Mouse (Mus musculus) G1E (cell line): ENCODE results near the gene Osbpl9. TPM values are rescaled to one million over a fixed set of nuclear protein-coding genes. Genes with fewer than 3 reads are reported as not detected.

Experiments
- ATAC-seq: 2 replicates; pipeline ENCODE4 v1.8.0; 2016; ENCODE audit warnings: mild to moderate bottlenecking; ENCODE audit not compliant: insufficient number of reproducible peaks, poor library complexity, low FRiP score, severe bottlenecking; ENCODE audit errors: extremely low read depth
- DNase-seq: peaks from one replicate; pipeline ENCODE4 v3.0.0; 2012; ENCODE audit warnings: low spot score
- H3K27me3 ChIP-seq: 2 replicates; pipeline ENCODE4 v1.6.1; 2012; ENCODE audit warnings: mild to moderate bottlenecking, low read length, inconsistent platforms; ENCODE audit not compliant: insufficient read depth
- H3K36me3 ChIP-seq: replicated peaks from 2 replicates; pipeline ENCODE3; 2012; ENCODE audit warnings: mild to moderate bottlenecking, inconsistent platforms
- H3K4me1 ChIP-seq: 2 replicates; pipeline ENCODE4 v1.6.1; 2012; ENCODE audit warnings: low read depth, low read length, inconsistent platforms, mixed read lengths; ENCODE audit not compliant: insufficient read depth
- H3K4me3 ChIP-seq: 2 replicates; pipeline ENCODE4 v1.5.1; 2012; ENCODE audit warnings: low read depth, mild to moderate bottlenecking, inconsistent platforms, low read length, moderate library complexity, mixed read lengths
- H3K9me3 ChIP-seq: replicated peaks from 2 replicates; pipeline ENCODE4 v1.6.1; 2012; ENCODE audit warnings: inconsistent platforms
- CTCF ChIP-seq: IDR thresholded peaks from 2 replicates; pipeline ENCODE4 v1.5.1; 2012; ENCODE audit warnings: low read depth, low read length, inconsistent platforms, mixed read lengths
- GATA1 ChIP-seq: IDR thresholded peaks from 2 replicates; pipeline ENCODE4 v1.6.1; 2012; ENCODE audit warnings: borderline replicate concordance, low read length, inconsistent platforms, mixed read lengths
- GATA2 ChIP-seq: IDR thresholded peaks from 2 replicates; pipeline ENCODE4 v1.6.1; 2012; ENCODE audit warnings: low read depth, low read length, inconsistent platforms, borderline replicate concordance
- POLR2AphosphoS5 ChIP-seq: IDR thresholded peaks from 2 replicates; pipeline ENCODE4 v1.6.1; 2012; ENCODE audit warnings: low read depth, low read length, inconsistent platforms; ENCODE audit not compliant: insufficient replicate concordance
- TAL1 ChIP-seq: conservative IDR thresholded peaks from 2 replicates; pipeline ENCODE4 v1.6.1; 2012; ENCODE audit warnings: low read depth, low read length, inconsistent platforms, mixed read lengths
- polyA plus RNA-seq: library from polyadenylated mRNA; stranded (reverse); fragments of >175 nt; gene quantifications from 2 replicates; pipeline ENCODE4 v1.2.3, GENCODE M21; 2012
- total RNA-seq, 2 experiments: library from RNA; stranded (forward) in 1 of 2; stranded (reverse) in 1 of 2; fragments of 200-1000 nt in 1 of 2; fragments of >200 nt in 1 of 2; fragmentation: Nextera tagmentation in 1 of 2; gene quantifications; 2 replicates each; pipeline ENCODE4 v1.2.3; 2014 to 2017

Gene Osbpl9
- total and polyA plus RNA-seq, 3 experiments = 6.4 to 147 (median 77.9) TPM

DNA sequence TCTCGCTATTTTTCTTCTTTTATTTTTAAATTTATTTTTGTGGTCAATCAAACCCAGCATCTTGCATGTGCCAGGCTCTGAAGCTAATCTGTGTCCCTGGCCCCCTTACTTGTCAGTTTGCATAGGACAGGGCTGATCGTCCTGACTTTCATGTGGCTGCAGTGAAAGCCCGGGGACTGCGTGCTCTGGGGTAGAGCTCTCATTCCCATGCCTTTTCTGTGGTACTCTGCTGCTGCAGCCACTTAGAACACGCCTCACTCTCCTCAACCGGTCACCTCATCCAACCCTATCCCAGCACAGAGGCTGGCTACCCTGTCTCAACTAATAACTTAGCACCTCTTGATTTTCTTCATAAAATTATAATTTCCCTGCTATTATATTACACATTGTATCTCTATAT lies 23.5 kb upstream of the Osbpl9 start:
- peaks cover 20% of the 10 kb centered on the region for H3K27me3 ChIP-seq
- no peak for DNase-seq
- H3K4me1 ChIP-seq = peaks cover 4% of the 10 kb centered on the region
- H3K4me3 ChIP-seq = no peak overlapping the region
- H3K36me3 ChIP-seq = no peaks in the 10 kb centered on the region
- H3K9me3 ChIP-seq = no peaks in the 10 kb centered on the region
- TF ChIP-seq CTCF = no peak
- TF ChIP-seq POLR2AphosphoS5 = no peak
- no peak for TF ChIP-seq TAL1
- TF ChIP-seq GATA2 = no peak
- TF ChIP-seq GATA1 = no peak
- no peak for ATAC-seq

DNA sequence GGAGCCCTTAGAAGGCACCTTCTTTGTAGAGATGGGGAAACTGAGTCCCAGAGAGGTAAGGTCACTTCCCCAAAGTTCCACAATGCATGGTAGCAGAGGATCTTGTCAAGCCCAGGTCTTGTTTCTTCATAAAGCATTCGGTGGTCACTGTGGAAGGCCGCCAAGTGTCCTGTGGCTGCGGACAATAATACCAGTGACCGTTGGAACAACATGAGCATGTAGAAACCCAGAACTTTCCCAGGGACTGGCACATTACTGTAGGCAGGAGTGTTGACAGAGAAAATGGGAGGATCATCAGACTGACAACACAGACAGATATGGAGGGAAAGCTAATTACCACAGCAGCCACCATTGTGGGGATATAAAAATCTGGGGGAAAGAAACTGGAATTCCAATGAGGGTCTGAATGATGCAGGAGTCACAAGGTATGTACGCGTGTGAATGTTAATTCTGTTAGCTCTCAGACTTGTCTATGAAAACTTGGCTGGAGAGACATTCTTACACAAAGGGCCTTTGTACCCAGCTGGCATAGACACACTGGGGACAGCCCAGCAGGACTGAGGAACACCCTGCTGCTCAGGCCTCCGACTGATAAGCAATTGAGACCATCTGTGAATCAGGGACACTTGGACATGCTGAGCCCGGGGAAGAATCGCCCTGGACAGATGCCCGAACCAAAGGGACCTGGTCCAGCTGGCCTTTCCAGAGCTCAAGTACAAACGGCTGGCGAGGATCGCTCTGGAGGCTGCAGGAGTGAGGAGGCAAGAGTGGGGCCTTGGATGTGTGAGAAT lies 22.9 kb upstream of the Osbpl9 start:
- Histone ChIP-seq H3K4me1 (peaks cover 3% of the 10 kb centered on the region), H3K4me3 (no peak overlapping the region), H3K9me3 (no peaks in the 10 kb centered on the region), H3K27me3 (peaks cover 20% of the 10 kb centered on the region), H3K36me3 (no peaks in the 10 kb centered on the region)
- TF ChIP-seq GATA1 (no peak), POLR2AphosphoS5 (no peak), GATA2 (no peak), TAL1 (no peak), CTCF (no peak)
- ATAC-seq (no peak), DNase-seq (no peak)

DNA sequence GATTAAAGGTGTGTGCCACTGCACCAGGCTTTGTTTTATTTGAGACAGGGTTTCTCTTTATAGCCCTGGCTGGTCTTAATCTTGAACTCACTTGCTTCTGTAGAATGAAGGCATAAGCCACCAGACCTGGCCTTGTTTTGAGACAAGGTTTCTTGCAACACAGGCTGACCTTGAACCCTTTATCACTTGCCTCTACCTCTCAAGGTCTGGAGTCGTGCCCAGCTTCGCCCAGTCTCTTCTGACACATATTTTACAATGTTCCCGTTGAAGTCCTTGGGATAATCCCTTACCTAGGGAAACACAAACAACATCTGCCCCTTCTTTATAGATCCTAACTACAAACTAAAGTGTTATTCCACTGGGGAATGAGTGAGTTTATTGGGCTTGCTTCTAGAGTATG lies 19.9 kb upstream of the Osbpl9 start:
- Histone ChIP-seq H3K4me3 (no peak overlapping the region), H3K9me3 (no peaks in the 10 kb centered on the region), H3K4me1 (no peaks in the 10 kb centered on the region), H3K27me3 (peaks cover 25% of the 10 kb centered on the region), H3K36me3 (no peaks in the 10 kb centered on the region)
- ATAC-seq (no peak), DNase-seq (no peak)
- TF ChIP-seq GATA1 = no peak
- no peak for TF ChIP-seq TAL1
- TF ChIP-seq POLR2AphosphoS5 = no peak
- no peak for TF ChIP-seq CTCF
- no peak for TF ChIP-seq GATA2

DNA sequence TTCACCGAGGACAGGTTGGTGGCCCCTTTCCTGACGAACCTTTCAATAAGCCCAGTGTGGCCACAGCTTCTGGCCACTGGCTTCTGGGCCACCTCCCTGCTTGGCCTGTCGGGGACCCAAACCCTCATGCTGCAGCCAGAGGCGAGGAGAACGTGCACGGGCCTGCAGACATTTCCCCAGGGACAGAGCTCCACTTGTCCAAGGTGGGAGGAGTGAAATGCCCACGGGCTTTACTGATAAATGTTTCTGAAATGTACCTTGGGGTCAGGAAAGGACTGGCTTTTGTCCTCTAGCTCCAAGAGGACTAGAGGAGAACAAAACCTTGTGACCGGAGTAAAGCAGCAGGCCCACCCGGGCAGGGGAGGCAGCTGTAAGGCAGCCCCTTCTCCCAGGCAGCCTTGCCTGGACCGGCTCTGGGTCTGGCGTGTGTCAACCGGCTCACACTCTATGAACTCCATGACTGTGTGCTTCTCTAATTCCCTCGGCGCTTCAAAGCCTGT lies 18.4 kb upstream of the Osbpl9 start:
- no peaks in the 10 kb centered on the region for H3K9me3 ChIP-seq
- H3K4me3 ChIP-seq = no peak overlapping the region
- ATAC-seq = no peak
- H3K4me1 ChIP-seq = no peaks in the 10 kb centered on the region
- H3K27me3 ChIP-seq = peaks cover 23% of the 10 kb centered on the region
- TF ChIP-seq GATA1 = no peak
- TF ChIP-seq TAL1 = no peak
- no peak for TF ChIP-seq GATA2
- TF ChIP-seq POLR2AphosphoS5 = no peak
- TF ChIP-seq CTCF = no peak
- no peak for DNase-seq
- H3K36me3 ChIP-seq = no peaks in the 10 kb centered on the region

DNA sequence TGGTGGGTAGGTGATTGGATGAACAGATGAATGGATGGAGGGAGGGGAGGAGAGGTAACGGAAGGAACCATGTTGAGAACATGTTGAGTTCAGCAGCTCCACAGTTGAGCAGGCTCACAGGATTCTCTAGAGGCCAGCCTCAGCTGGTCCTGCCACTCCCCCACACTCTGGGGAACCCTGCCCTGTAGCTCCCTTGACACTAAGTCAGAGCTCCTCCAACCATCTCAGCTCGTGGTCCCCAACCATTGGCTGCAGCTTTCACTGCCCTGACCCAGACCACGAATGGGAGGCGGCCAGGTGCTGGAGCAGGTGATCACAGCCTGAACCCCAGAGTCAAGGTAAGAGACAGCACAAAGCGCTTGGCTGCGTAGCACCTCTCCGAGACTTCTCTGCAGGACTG lies 15.9 kb upstream of the Osbpl9 start:
- H3K4me3 ChIP-seq = no peak overlapping the region
- TF ChIP-seq GATA1 (no peak), POLR2AphosphoS5 (no peak), GATA2 (no peak), TAL1 (no peak), CTCF (no peak)
- H3K9me3 ChIP-seq = no peaks in the 10 kb centered on the region
- DNase-seq (no peak), ATAC-seq (no peak)
- peaks cover 19% of the 10 kb centered on the region for H3K27me3 ChIP-seq
- no peaks in the 10 kb centered on the region for H3K36me3 ChIP-seq
- H3K4me1 ChIP-seq = no peaks in the 10 kb centered on the region

DNA sequence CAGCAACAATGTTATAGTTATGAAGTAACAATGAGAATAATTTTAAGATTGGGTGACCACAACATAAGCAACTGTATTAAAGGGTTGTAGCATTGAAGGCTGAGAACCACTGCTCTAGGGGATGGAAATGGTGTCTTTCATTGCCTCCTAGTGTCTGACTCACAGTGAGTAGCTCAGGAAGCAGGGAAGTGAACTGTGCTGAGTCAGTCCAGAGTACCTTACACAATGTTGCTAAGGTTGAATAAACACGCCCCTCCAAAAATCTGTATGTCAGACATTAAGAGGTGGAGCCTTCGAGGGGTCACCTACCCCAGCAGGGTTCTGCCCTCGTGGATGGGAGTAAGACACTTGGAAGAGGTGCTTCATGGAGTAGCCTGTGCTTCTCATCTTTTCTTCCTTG lies 11.9 kb upstream of the Osbpl9 start:
- Histone ChIP-seq H3K9me3 (no peaks in the 10 kb centered on the region), H3K36me3 (no peaks in the 10 kb centered on the region), H3K4me3 (no peak overlapping the region), H3K4me1 (no peaks in the 10 kb centered on the region), H3K27me3 (peaks cover 27% of the 10 kb centered on the region)
- ATAC-seq (no peak), DNase-seq (no peak)
- no peak for TF ChIP-seq CTCF
- TF ChIP-seq POLR2AphosphoS5 = no peak

DNA sequence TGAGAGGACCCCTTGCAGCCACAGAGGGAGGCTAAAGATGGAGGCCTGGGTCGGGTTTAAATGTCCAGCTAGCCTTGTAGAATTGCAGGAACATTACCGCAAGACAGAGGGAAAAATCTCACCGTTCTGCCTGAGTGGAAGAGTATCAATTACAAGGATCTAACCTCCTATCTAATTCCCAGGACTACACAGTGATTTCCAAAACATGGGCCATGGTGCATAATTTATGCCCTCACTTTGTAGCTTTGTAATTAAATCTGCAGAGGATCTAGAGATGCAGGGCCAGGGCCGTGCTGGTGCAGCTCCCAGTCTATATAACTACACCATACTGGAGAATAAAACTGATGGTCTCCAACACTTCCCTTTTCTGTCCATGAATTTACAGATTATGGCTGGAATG lies 8.8 kb upstream of the Osbpl9 start:
- Histone ChIP-seq H3K27me3 (peaks cover 21% of the 10 kb centered on the region), H3K4me1 (0 out of 2 replicates have a peak, but pooled peaks cover 2% of the 10 kb centered on the region), H3K4me3 (no peak overlapping the region), H3K9me3 (no peaks in the 10 kb centered on the region), H3K36me3 (no peaks in the 10 kb centered on the region)
- ATAC-seq = no peak
- DNase-seq = no peak
- no peak for TF ChIP-seq CTCF
- no peak for TF ChIP-seq TAL1
- no peak for TF ChIP-seq GATA2
- no peak for TF ChIP-seq GATA1
- no peak for TF ChIP-seq POLR2AphosphoS5
